Mouse (Mus musculus) G1E (cell line): ENCODE measurements around the gene Alpk1. TPM values are rescaled to one million over a fixed set of nuclear protein-coding genes. Genes with fewer than 3 reads are reported as not detected.

Experiments
- ATAC-seq: 2 replicates; pipeline ENCODE4 v1.8.0; 2016; ENCODE audit warnings: mild to moderate bottlenecking; ENCODE audit not compliant: insufficient number of reproducible peaks, poor library complexity, low FRiP score, severe bottlenecking; ENCODE audit errors: extremely low read depth
- DNase-seq: peaks from one replicate; pipeline ENCODE4 v3.0.0; 2012; ENCODE audit warnings: low spot score
- H3K27me3 ChIP-seq: 2 replicates; pipeline ENCODE4 v1.6.1; 2012; ENCODE audit warnings: mild to moderate bottlenecking, low read length, inconsistent platforms; ENCODE audit not compliant: insufficient read depth
- H3K36me3 ChIP-seq: replicated peaks from 2 replicates; pipeline ENCODE3; 2012; ENCODE audit warnings: mild to moderate bottlenecking, inconsistent platforms
- H3K4me1 ChIP-seq: 2 replicates; pipeline ENCODE4 v1.6.1; 2012; ENCODE audit warnings: low read depth, low read length, inconsistent platforms, mixed read lengths; ENCODE audit not compliant: insufficient read depth
- H3K4me3 ChIP-seq: 2 replicates; pipeline ENCODE4 v1.5.1; 2012; ENCODE audit warnings: low read depth, mild to moderate bottlenecking, inconsistent platforms, low read length, moderate library complexity, mixed read lengths
- H3K9me3 ChIP-seq: replicated peaks from 2 replicates; pipeline ENCODE4 v1.6.1; 2012; ENCODE audit warnings: inconsistent platforms
- CTCF ChIP-seq: IDR thresholded peaks from 2 replicates; pipeline ENCODE4 v1.5.1; 2012; ENCODE audit warnings: low read depth, low read length, inconsistent platforms, mixed read lengths
- GATA1 ChIP-seq: IDR thresholded peaks from 2 replicates; pipeline ENCODE4 v1.6.1; 2012; ENCODE audit warnings: borderline replicate concordance, low read length, inconsistent platforms, mixed read lengths
- GATA2 ChIP-seq: IDR thresholded peaks from 2 replicates; pipeline ENCODE4 v1.6.1; 2012; ENCODE audit warnings: low read depth, low read length, inconsistent platforms, borderline replicate concordance
- POLR2AphosphoS5 ChIP-seq: IDR thresholded peaks from 2 replicates; pipeline ENCODE4 v1.6.1; 2012; ENCODE audit warnings: low read depth, low read length, inconsistent platforms; ENCODE audit not compliant: insufficient replicate concordance
- TAL1 ChIP-seq: conservative IDR thresholded peaks from 2 replicates; pipeline ENCODE4 v1.6.1; 2012; ENCODE audit warnings: low read depth, low read length, inconsistent platforms, mixed read lengths
- polyA plus RNA-seq: library from polyadenylated mRNA; stranded (reverse); fragments of >175 nt; gene quantifications from 2 replicates; pipeline ENCODE4 v1.2.3, GENCODE M21; 2012
- total RNA-seq, 2 experiments: library from RNA; stranded (forward) in 1 of 2; stranded (reverse) in 1 of 2; fragments of 200-1000 nt in 1 of 2; fragments of >200 nt in 1 of 2; fragmentation: Nextera tagmentation in 1 of 2; gene quantifications; 2 replicates each; pipeline ENCODE4 v1.2.3; 2014 to 2017

Alpk1 gene
- total and polyA plus RNA-seq, 3 experiments: 0.01 to 0.11 TPM; not detected in 1

- H3K4me3 ChIP-seq: peak overlapping the region; percentile 61; the same call in 1 of the 2 replicates
- no peak for DNase-seq
Measured at GRCm38 (mm10) chr3:127632531-127632930, 147.8 kb downstream of the Alpk1 start.

GRCm38 (mm10) chr3:127631582-127631981, 148.7 kb downstream of the Alpk1 start:
- H3K36me3 ChIP-seq: no peaks in the 10 kb centered on the region
- ATAC-seq: no peak
- TF ChIP-seq CTCF: no peak
- no peak for TF ChIP-seq GATA2
- no peak for TF ChIP-seq TAL1
- TF ChIP-seq GATA1: no peak
- TF ChIP-seq POLR2AphosphoS5: no peak
- H3K9me3 ChIP-seq: peaks cover 14% of the 10 kb centered on the region
- H3K4me1 ChIP-seq: peaks cover 52% of the 10 kb centered on the region
- no peak for DNase-seq
- H3K4me3 ChIP-seq: no peak overlapping the region
- peaks cover 81% of the 10 kb centered on the region for H3K27me3 ChIP-seq

More at GRCm38 (mm10) chr3:127632531-127632930, 147.8 kb downstream of the Alpk1 start:
- Histone ChIP-seq H3K4me1 (peaks cover 46% of the 10 kb centered on the region), H3K9me3 (peaks cover 14% of the 10 kb centered on the region), H3K27me3 (peaks cover 76% of the 10 kb centered on the region), H3K36me3 (no peaks in the 10 kb centered on the region)
- TF ChIP-seq POLR2AphosphoS5: no peak
- TF ChIP-seq CTCF: no peak
- no peak for TF ChIP-seq GATA1
- TF ChIP-seq TAL1: no peak
- TF ChIP-seq GATA2: no peak
- ATAC-seq: no peak

GRCm38 (mm10) chr3:127630735-127631372, 149.5 kb downstream of the Alpk1 start:
- no peak for TF ChIP-seq TAL1
- no peak for TF ChIP-seq GATA2
- no peak for TF ChIP-seq CTCF
- TF ChIP-seq GATA1: no peak
- no peak for TF ChIP-seq POLR2AphosphoS5
- no peak for DNase-seq

GRCm38 (mm10) chr3:127630190-127630589, 150.1 kb downstream of the Alpk1 start:
- H3K9me3 ChIP-seq: peaks cover 14% of the 10 kb centered on the region
- H3K4me1 ChIP-seq: peaks cover 62% of the 10 kb centered on the region
- DNase-seq: no peak
- H3K4me3 ChIP-seq: no peak overlapping the region
- ATAC-seq: no peak
- H3K36me3 ChIP-seq: no peaks in the 10 kb centered on the region
- TF ChIP-seq GATA1: no peak
- TF ChIP-seq POLR2AphosphoS5: no peak
- peaks cover 82% of the 10 kb centered on the region for H3K27me3 ChIP-seq

More at GRCm38 (mm10) chr3:127630735-127631372, 149.5 kb downstream of the Alpk1 start:
- Histone ChIP-seq H3K4me3 (no peak overlapping the region), H3K27me3 (peaks cover 81% of the 10 kb centered on the region), H3K9me3 (peaks cover 14% of the 10 kb centered on the region), H3K4me1 (peaks cover 56% of the 10 kb centered on the region), H3K36me3 (no peaks in the 10 kb centered on the region)
- no peak for ATAC-seq

GRCm38 (mm10) chr3:127628311-127629184, 151.8 kb downstream of the Alpk1 start:
- H3K4me1 ChIP-seq: peaks cover 54% of the 10 kb centered on the region
- no peaks in the 10 kb centered on the region for H3K36me3 ChIP-seq
- ATAC-seq (no peak), DNase-seq (no peak)
- H3K4me3 ChIP-seq: peak overlapping the region; percentile 57; the same call in 1 of the 2 replicates
- H3K27me3 ChIP-seq: peaks cover 72% of the 10 kb centered on the region
- peaks cover 7% of the 10 kb centered on the region for H3K9me3 ChIP-seq
- TF ChIP-seq GATA2: no peak

GRCm38 (mm10) chr3:127627956-127628310, 152.4 kb downstream of the Alpk1 start:
- H3K4me1 ChIP-seq: peaks cover 48% of the 10 kb centered on the region
- peaks cover 67% of the 10 kb centered on the region for H3K27me3 ChIP-seq
- H3K9me3 ChIP-seq: peaks cover 1% of the 10 kb centered on the region
- DNase-seq (no peak), ATAC-seq (no peak)
- H3K4me3 ChIP-seq: no peak overlapping the region; the same call in 1 of the 2 replicates
- TF ChIP-seq TAL1 (no peak), CTCF (no peak), GATA1 (no peak), POLR2AphosphoS5 (no peak), GATA2 (no peak)
- no peaks in the 10 kb centered on the region for H3K36me3 ChIP-seq
